Mouse (Mus musculus) intestine, embryonic 14.5 days (tissue): ENCODE results near the gene Grik3. TPM values are rescaled to one million over a fixed set of nuclear protein-coding genes. Genes with fewer than 3 reads are reported as not detected.
A peak's percentile ranks its signal among the peaks of the same experiment; 100 is the strongest.

Experiments
- ATAC-seq: fragments of 200-750 bp; cut with Nextera tagmentation; replicated peaks from 2 replicates; pipeline ENCODE4 v1.8.0; 2017; ENCODE audit warnings: low read depth, moderate number of reproducible peaks, moderate TSS enrichment, moderate library complexity; ENCODE audit not compliant: low FRiP score, low TSS enrichment
- DNase-seq: peaks from one replicate; pipeline ENCODE4 v3.0.0-alpha.2; 2018; ENCODE audit warnings: low spot score
- H3K27ac ChIP-seq: fragments of 300-500 bp; sonication (generic); 2 replicates; pipeline ENCODE4 v1.5.1; 2014; ENCODE audit warnings: low read depth, mild to moderate bottlenecking, control low read depth
- H3K27me3 ChIP-seq: fragments of 300-500 bp; sonication (generic); replicated peaks from 2 replicates; pipeline ENCODE4 v1.6.1; 2014; ENCODE audit warnings: low read length, control low read depth; ENCODE audit not compliant: control insufficient read depth, insufficient read depth
- H3K36me3 ChIP-seq: fragments of 300-500 bp; sonication (generic); 2 replicates; pipeline ENCODE4 v1.6.1; 2014; ENCODE audit warnings: low read length, control low read depth; ENCODE audit not compliant: control insufficient read depth, insufficient read depth
- H3K4me1 ChIP-seq: fragments of 300-500 bp; sonication (generic); replicated peaks from 2 replicates; pipeline ENCODE4 v1.6.1; 2014; ENCODE audit warnings: low read length, control low read depth, mixed read lengths; ENCODE audit not compliant: control insufficient read depth, insufficient read depth
- H3K4me2 ChIP-seq: fragments of 300-500 bp; sonication (generic); 2 replicates; pipeline ENCODE4 v1.6.1; 2014; ENCODE audit warnings: low read length
- H3K4me3 ChIP-seq: fragments of 300-500 bp; sonication (generic); 2 replicates; pipeline ENCODE4 v1.5.1; 2014; ENCODE audit warnings: low read depth, low read length, control low read depth, mixed read lengths
- H3K9ac ChIP-seq: fragments of 300-500 bp; sonication (generic); 2 replicates; pipeline ENCODE4 v1.6.1; 2014; ENCODE audit warnings: mild to moderate bottlenecking, low read length
- H3K9me3 ChIP-seq: fragments of 300-500 bp; sonication (generic); 2 replicates; pipeline ENCODE4 v1.6.1; 2016; ENCODE audit warnings: low read length, control low read depth; ENCODE audit not compliant: control insufficient read depth
- WGBS: fragments of 180-500 bp; shearing (Covaris S2); extraction: QIAGEN DNeasy Blood & Tissue Kit; methylation state at CpG from one replicate; pipeline ENCODE4 v1.1.7; 2014; 5-methylcytosine and 5-hydroxymethylcytosine counted together
- polyA plus RNA-seq: library from polyadenylated mRNA; unstranded; fragments of >200 nt; fragmentation: Nextera tagmentation; extraction: Ambion mirVana; gene quantifications from 2 replicates; pipeline ENCODE4 v1.2.1, GENCODE M21; 2014

Grik3 gene
- polyA plus RNA-seq, 1 experiment from 2014 or later = 0.78 TPM

- Histone ChIP-seq H3K9ac (no peak overlapping the region), H3K4me1 (peaks cover 2% of the 10 kb centered on the region; the same call in 1 of the 2 replicates), H3K4me3 (no peak overlapping the region), H3K27me3 (no peaks in the 10 kb centered on the region), H3K36me3 (no peaks in the 10 kb centered on the region), H3K27ac (no peak overlapping the region), H3K9me3 (no peaks in the 10 kb centered on the region), H3K4me2 (no peak overlapping the region)
- ATAC-seq (no peak), DNase-seq (no peak)
- WGBS = 73% methylated on average over 9 of the region's 9 CpGs
These were observed 92.8 kb downstream of the Grik3 start for GRCm38 (mm10) chr4:125583272-125583671.

- H3K4me2 ChIP-seq = no peak overlapping the region
- H3K9ac ChIP-seq = no peak overlapping the region
- DNase-seq (no peak), ATAC-seq (no peak)
- WGBS = 70% methylated on average over 4 of the region's 4 CpGs
- no peak overlapping the region for H3K27ac ChIP-seq
- no peak overlapping the region for H3K4me3 ChIP-seq
- no peaks in the 10 kb centered on the region for H3K9me3 ChIP-seq
- H3K36me3 ChIP-seq = no peaks in the 10 kb centered on the region
- peaks cover 4% of the 10 kb centered on the region; the same call in 1 of the 2 replicates for H3K4me1 ChIP-seq
- H3K27me3 ChIP-seq = 0 out of 2 replicates have a peak, but pooled peaks cover under 1% of the 10 kb centered on the region
These were observed 93.4 kb downstream of the Grik3 start for GRCm38 (mm10) chr4:125583935-125584334.

GRCm38 (mm10) chr4:125584676-125585075 lies 94.2 kb downstream of the Grik3 start:
- Histone ChIP-seq H3K4me2 (no peak overlapping the region), H3K36me3 (no peaks in the 10 kb centered on the region), H3K27me3 (0 out of 2 replicates have a peak, but pooled peaks cover 3% of the 10 kb centered on the region), H3K4me1 (peaks cover 4% of the 10 kb centered on the region; the same call in 1 of the 2 replicates), H3K27ac (no peak overlapping the region), H3K9me3 (no peaks in the 10 kb centered on the region), H3K4me3 (no peak overlapping the region), H3K9ac (no peak overlapping the region)
- WGBS = 85% methylated on average over 3 of the region's 3 CpGs
- ATAC-seq (no peak), DNase-seq (no peak)

GRCm38 (mm10) chr4:125587577-125587976 lies 97.1 kb downstream of the Grik3 start:
- WGBS = 11% methylated on average over 12 of the region's 12 CpGs
- Histone ChIP-seq H3K4me2 (no peak overlapping the region; the same call in none of the 2 replicates), H3K27ac (no peak overlapping the region), H3K36me3 (no peaks in the 10 kb centered on the region), H3K27me3 (0 out of 2 replicates have a peak, but pooled peaks cover 3% of the 10 kb centered on the region), H3K4me1 (peaks cover 4% of the 10 kb centered on the region; the same call in 1 of the 2 replicates), H3K9me3 (no peaks in the 10 kb centered on the region), H3K9ac (no peak overlapping the region), H3K4me3 (no peak overlapping the region)
- DNase-seq (no peak), ATAC-seq (no peak)

- no peak overlapping the region for H3K4me3 ChIP-seq
- ATAC-seq (no peak), DNase-seq (peak; percentile 94)
- 6% methylated on average over 14 of the region's 14 CpGs for WGBS
- no peak overlapping the region for H3K9ac ChIP-seq
- 0 out of 2 replicates have a peak, but pooled peaks cover 3% of the 10 kb centered on the region for H3K27me3 ChIP-seq
- H3K27ac ChIP-seq = no peak overlapping the region
- H3K4me1 ChIP-seq = peaks cover 4% of the 10 kb centered on the region; the same call in 1 of the 2 replicates
- H3K4me2 ChIP-seq = no peak overlapping the region
- no peaks in the 10 kb centered on the region for H3K9me3 ChIP-seq
- no peaks in the 10 kb centered on the region for H3K36me3 ChIP-seq
These were observed 99.9 kb downstream of the Grik3 start for GRCm38 (mm10) chr4:125590241-125590919.

GRCm38 (mm10) chr4:125592663-125593062 lies 102.2 kb downstream of the Grik3 start:
- H3K4me3 ChIP-seq = no peak overlapping the region
- ATAC-seq = no peak
- no peaks in the 10 kb centered on the region for H3K9me3 ChIP-seq
- no peak overlapping the region for H3K4me2 ChIP-seq
- H3K27me3 ChIP-seq = peaks cover 3% of the 10 kb centered on the region; the same call in 1 of the 2 replicates
- no peak for DNase-seq
- H3K27ac ChIP-seq = no peak overlapping the region
- no peaks in the 10 kb centered on the region for H3K36me3 ChIP-seq
- H3K9ac ChIP-seq = no peak overlapping the region
- peaks cover 4% of the 10 kb centered on the region; the same call in 1 of the 2 replicates for H3K4me1 ChIP-seq
- 36% methylated on average over 4 of the region's 4 CpGs for WGBS

- no peak for ATAC-seq
- peaks cover 2% of the 10 kb centered on the region; the same call in 1 of the 2 replicates for H3K27me3 ChIP-seq
These were observed 104.5 kb downstream of the Grik3 start for GRCm38 (mm10) chr4:125595011-125595410.

GRCm38 (mm10) chr4:125598677-125599076 lies 108.2 kb downstream of the Grik3 start:
- H3K4me2 ChIP-seq = no peak overlapping the region
- no peak overlapping the region for H3K9ac ChIP-seq
- H3K4me1 ChIP-seq = no peaks in the 10 kb centered on the region
- H3K36me3 ChIP-seq = no peaks in the 10 kb centered on the region
- H3K27ac ChIP-seq = no peak overlapping the region
- ATAC-seq (no peak), DNase-seq (no peak)
- no peaks in the 10 kb centered on the region for H3K9me3 ChIP-seq
- WGBS = 40% methylated on average over 10 of the region's 10 CpGs
- no peak overlapping the region for H3K4me3 ChIP-seq
- H3K27me3 ChIP-seq = peaks cover 2% of the 10 kb centered on the region; the same call in 1 of the 2 replicates

More at GRCm38 (mm10) chr4:125595011-125595410, 104.5 kb downstream of the Grik3 start:
- H3K9me3 ChIP-seq = no peaks in the 10 kb centered on the region
- H3K36me3 ChIP-seq = no peaks in the 10 kb centered on the region
- DNase-seq = no peak
- H3K4me3 ChIP-seq = no peak overlapping the region
- H3K4me1 ChIP-seq = no peaks in the 10 kb centered on the region
- H3K4me2 ChIP-seq = no peak overlapping the region
- H3K27ac ChIP-seq = no peak overlapping the region
- H3K9ac ChIP-seq = no peak overlapping the region
- 88% methylated on average over 9 of the region's 9 CpGs for WGBS
